Comparison of ENCODE assay signal across 8 mouse cellular contexts in the genomic region with DNA sequence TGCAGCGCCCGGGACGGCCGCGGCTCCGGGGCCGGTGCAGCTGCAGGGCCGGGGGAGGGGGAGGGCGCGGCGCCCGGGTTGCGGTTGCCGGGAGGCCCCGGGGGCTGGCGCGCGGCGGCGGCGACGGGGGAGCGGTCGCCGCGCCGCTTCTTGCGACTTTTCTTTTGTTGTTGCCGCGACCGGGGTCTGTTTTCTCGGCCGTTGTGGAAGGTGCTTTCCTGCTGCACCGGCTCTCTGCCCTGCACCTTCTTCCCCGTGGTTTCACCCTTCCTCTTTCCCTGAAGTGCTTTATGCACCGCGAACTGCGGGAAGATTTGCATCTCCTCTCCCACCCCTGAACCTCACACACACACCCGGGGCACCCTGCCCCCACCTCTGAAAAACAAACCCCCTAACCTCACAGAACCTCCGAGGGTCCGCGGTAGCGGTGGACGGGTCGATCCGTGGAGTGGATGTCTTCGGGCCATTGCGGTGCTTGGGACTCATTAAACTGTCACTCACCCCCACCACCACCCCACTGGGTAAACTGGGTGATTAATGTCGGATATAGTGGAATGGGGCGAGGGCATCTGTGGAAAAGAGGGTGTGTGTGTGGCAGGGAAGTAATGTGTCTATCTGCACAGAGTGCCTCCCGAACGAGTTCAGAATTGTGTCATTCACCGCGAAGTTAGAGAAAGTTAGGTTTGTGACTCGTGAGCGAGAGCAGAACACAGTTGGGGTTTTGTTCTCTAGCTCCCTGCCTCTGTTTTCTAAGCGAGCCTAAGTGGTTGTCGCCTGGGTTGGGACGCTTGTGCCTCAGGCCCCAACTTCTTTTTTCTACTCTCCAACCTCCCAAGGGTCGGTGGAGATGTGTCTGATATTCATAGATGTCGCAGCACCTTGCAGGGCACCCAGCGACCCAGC. TPM values are rescaled to one million over a fixed set of nuclear protein-coding genes. Genes with fewer than 3 reads are reported as not detected.
DNase-seq lines count a peak whose midpoint lies in the region; ATAC-seq and TF ChIP-seq lines count a peak whose summit lies in the region.

No protein-coding gene starts in this region.

- H3K9me3 ChIP-seq in midbrain, embryonic 10.5 days (replicated peaks), result no peaks in the 10 kb centered on the region
- H3K9me3 ChIP-seq in stomach, embryonic 14.5 days (ENCODE audit: control insufficient read depth, low read depth, low read length), result no peaks in the 10 kb centered on the region

- no peak for TF ChIP-seq CTCF in C2C12 (IDR thresholded peaks at IDR 0.05; ENCODE audit: control insufficient read depth, insufficient read depth, insufficient read length)

- H3K27ac ChIP-seq in midbrain, embryonic 10.5 days (replicated peaks), result peak overlapping the region; percentile 99
- peak overlapping the region; percentile 63 for H3K27ac ChIP-seq in stomach, embryonic 14.5 days (ENCODE audit: low read length)

- no peaks in the 10 kb centered on the region for H3K27me3 ChIP-seq in C2C12 (ENCODE audit: control insufficient read depth, insufficient read depth, insufficient read length)
- no peaks in the 10 kb centered on the region for H3K27me3 ChIP-seq in midbrain, embryonic 10.5 days (ENCODE audit: low read depth, poor library complexity, severe bottlenecking)
- no peaks in the 10 kb centered on the region for H3K27me3 ChIP-seq in stomach, embryonic 14.5 days (ENCODE audit: control insufficient read depth, insufficient read depth, low read length)

- peak overlapping the region; percentile 87 for H3K9ac ChIP-seq in stomach, embryonic 14.5 days (replicated peaks; ENCODE audit: low read depth, low read length)

- intact Hi-C loops in heart, postnatal 10 days (cut with DNase I), result loop anchor here (5.0 to 10.0 kb wide), 5 partner anchors 112 to 349 kb away; a partner anchor contains a TSS

- H3K79me3 ChIP-seq in C2C12 (ENCODE audit: low read depth), result no peaks in the 10 kb centered on the region

- 2% methylated on average over 58 of the region's 62 CpGs for WGBS in large intestine, adult 2 months
- 1% methylated on average over 57 of the region's 62 CpGs for WGBS in midbrain, embryonic 10.5 days
- under 1% methylated on average over 51 of the region's 62 CpGs for WGBS in stomach, embryonic 14.5 days

- peaks cover 10% of the 10 kb centered on the region for H3K79me2 ChIP-seq in C2C12 (ENCODE audit: control insufficient read depth, insufficient read depth)

- peak overlapping the region; percentile 57 for H3K4me3 ChIP-seq in C2C12 (ENCODE audit: insufficient read depth, poor library complexity, severe bottlenecking)
- peak overlapping the region; percentile 97 for H3K4me3 ChIP-seq in midbrain, embryonic 10.5 days
- H3K4me3 ChIP-seq in stomach, embryonic 14.5 days (ENCODE audit: low read depth, low read length), result peak overlapping the region; percentile 70

- no peak for ATAC-seq in stomach, embryonic 14.5 days (ENCODE audit: insufficient number of reproducible peaks, insufficient read depth, low FRiP score, low read depth)
- no peak for ATAC-seq in erythroid progenitor cell, adult 5-6 weeks (replicated peaks; ENCODE audit: low FRiP score, poor library complexity, severe bottlenecking)

- H3K4me1 ChIP-seq in midbrain, embryonic 10.5 days, result peaks cover 60% of the 10 kb centered on the region
- H3K4me1 ChIP-seq in stomach, embryonic 14.5 days (ENCODE audit: control insufficient read depth, insufficient read depth, low read length), result peaks cover 15% of the 10 kb centered on the region

- peaks cover 13% of the 10 kb centered on the region for H3K36me3 ChIP-seq in C2C12 (ENCODE audit: control insufficient read depth, insufficient read depth)
- peaks cover 11% of the 10 kb centered on the region for H3K36me3 ChIP-seq in midbrain, embryonic 10.5 days
- peaks cover 10% of the 10 kb centered on the region; the same call in 1 of the 2 replicates for H3K36me3 ChIP-seq in stomach, embryonic 14.5 days (ENCODE audit: control insufficient read depth, insufficient read depth, low read length)

- peak; percentile 28 for DNase-seq in NIH3T3 (ENCODE audit: low read depth)
- peak; percentile 44 for DNase-seq in embryo, embryonic 9.5 days (ENCODE audit: extremely low spot score)
- DNase-seq in heart, postnatal 10 days, result peak; percentile 38 to 51
- peak; percentile 19 for DNase-seq in large intestine, adult 2 months (ENCODE audit: low read depth, low spot score)
- DNase-seq in midbrain, embryonic 10.5 days (ENCODE audit: low spot score), result peak; percentile 50

- peak overlapping the region; percentile 89 for H3K4me2 ChIP-seq in stomach, embryonic 14.5 days (replicated peaks; ENCODE audit: low read depth, low read length)

- H3ac ChIP-seq in C2C12 (ENCODE audit: control insufficient read depth, insufficient read length, low read depth), result peak overlapping the region; percentile 65

TF ChIP-seq in C2C12, 6 proteins besides CTCF, POLR2A, EP300 and RAD21:
- TF ChIP-seq CEBPB (IDR thresholded peaks at IDR 0.05; ENCODE audit: low read depth) (no peak), FOSL1 (IDR thresholded peaks at IDR 0.05; ENCODE audit: insufficient read depth, low read length, poor library complexity, severe bottlenecking) (no peak), MYOD1 (IDR thresholded peaks at IDR 0.05; ENCODE audit: control insufficient read depth, insufficient read length, low read depth) (no peak), USF1 (IDR thresholded peaks at IDR 0.05; ENCODE audit: low read depth) (no peak)

RNA-seq across cellular contexts. Expression of a gene that starts 0.9 kb away (rescaled TPM):
- polyA plus RNA-seq in C2C12 (2012; fragmentation: generic; extraction: Trizol), result 7.5 TPM
- total RNA-seq in heart, postnatal 10 days (2021), result 10 to 100 TPM; 38.2 to 41.3 TPM
- polyA plus RNA-seq in large intestine, adult 2 months (2012; rRNA removed), result 9.3 and 9.7 TPM in 2 replicates
- polyA plus RNA-seq in midbrain, embryonic 10.5 days (2016; fragmentation: Nextera tagmentation; extraction: Ambion mirVana), result 5.1 and 6.1 TPM in 2 replicates
- 3.2 and 6.6 TPM in 2 replicates for polyA plus RNA-seq in stomach, embryonic 14.5 days (2014; fragmentation: Nextera tagmentation; extraction: Ambion mirVana)
- total RNA-seq in erythroid progenitor cell, adult 5-6 weeks (2015; ENCODE audit: low replicate concordance), result 23.1 and 34.2 TPM in 2 replicates
- 29.7 and 35.0 TPM in 2 replicates for total RNA-seq in erythroid progenitor cell, adult 5-6 weeks (2017; ENCODE audit: low replicate concordance)
